Mouse (Mus musculus) lung, embryonic 16.5 days (tissue): ENCODE data around the gene Scamp1. TPM values are rescaled to one million over a fixed set of nuclear protein-coding genes. Genes with fewer than 3 reads are reported as not detected.

Source experiments
- ATAC-seq: fragments of 200-750 bp; cut with Nextera tagmentation; 2 replicates; pipeline ENCODE4 v1.8.0; 2017; ENCODE audit warnings: low read depth, mild to moderate bottlenecking, moderate library complexity
- H3K27ac ChIP-seq: fragments of 300-500 bp; sonication (generic); 2 replicates; pipeline ENCODE4 v1.5.1; 2014; ENCODE audit warnings: mild to moderate bottlenecking, control low read depth, low read length
- H3K27me3 ChIP-seq: fragments of 300-500 bp; sonication (generic); 2 replicates; pipeline ENCODE4 v1.6.1; 2014; ENCODE audit warnings: low read depth, low read length, mixed read lengths; ENCODE audit not compliant: control insufficient read depth, insufficient read depth
- H3K36me3 ChIP-seq: fragments of 300-500 bp; sonication (generic); 2 replicates; pipeline ENCODE4 v1.6.1; 2014; ENCODE audit warnings: low read length; ENCODE audit not compliant: control insufficient read depth, insufficient read depth
- H3K4me1 ChIP-seq: fragments of 300-500 bp; sonication (generic); replicated peaks from 2 replicates; pipeline ENCODE4 v1.6.1; 2014; ENCODE audit warnings: low read length, mixed read lengths; ENCODE audit not compliant: control insufficient read depth, insufficient read depth
- H3K4me2 ChIP-seq: fragments of 300-500 bp; sonication (generic); 2 replicates; pipeline ENCODE4 v1.6.1; 2014; ENCODE audit warnings: low read depth, low read length, control low read depth
- H3K4me3 ChIP-seq: fragments of 300-500 bp; sonication (generic); 2 replicates; pipeline ENCODE4 v1.5.1; 2014; ENCODE audit warnings: mild to moderate bottlenecking, low read length, control low read depth
- H3K9ac ChIP-seq: fragments of 300-500 bp; sonication (generic); 2 replicates; pipeline ENCODE4 v1.6.1; 2014; ENCODE audit warnings: low read length, control low read depth
- H3K9me3 ChIP-seq: fragments of 300-500 bp; sonication (generic); 2 replicates; pipeline ENCODE4 v1.6.1; 2016; ENCODE audit warnings: low read length; ENCODE audit not compliant: control insufficient read depth
- WGBS: fragments of 180-500 bp; shearing (Covaris S2); extraction: QIAGEN DNeasy Blood & Tissue Kit; methylation state at CpG from one replicate; pipeline ENCODE4 v1.1.7; 2014; 5-methylcytosine and 5-hydroxymethylcytosine counted together
- polyA plus RNA-seq: library from polyadenylated mRNA; unstranded; fragments of >200 nt; fragmentation: Nextera tagmentation; extraction: Ambion mirVana; gene quantifications from 2 replicates; pipeline ENCODE4 v1.2.1, GENCODE M21; 2015

Gene Scamp1
- polyA plus RNA-seq, 1 experiment from 2014 or later: 33.0 TPM

DNA sequence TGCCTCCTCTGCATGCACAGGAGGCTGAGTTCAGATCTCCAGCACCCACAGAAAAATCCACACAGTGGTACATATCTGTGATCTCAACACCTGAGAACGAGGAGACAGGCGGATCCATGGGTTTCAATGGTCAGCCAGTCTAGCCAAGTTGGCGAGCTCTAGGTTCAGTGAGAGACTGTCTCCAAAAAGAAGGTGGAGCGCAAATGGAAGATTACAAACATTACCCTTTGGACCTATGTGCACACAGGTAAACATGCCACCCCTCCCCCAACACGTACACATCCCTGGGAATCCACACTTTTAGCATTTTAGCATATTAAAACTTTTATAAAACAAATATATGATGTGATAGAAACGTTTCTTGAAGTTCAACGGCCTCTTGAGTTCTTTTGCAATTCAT lies 21.9 kb upstream of the Scamp1 start:
- 77% methylated on average over 7 of the region's 7 CpGs for WGBS
- peaks cover 9% of the 10 kb centered on the region; the same call in 1 of the 2 replicates for H3K4me1 ChIP-seq
- no peak overlapping the region for H3K27ac ChIP-seq
- no peaks in the 10 kb centered on the region for H3K36me3 ChIP-seq
- no peak overlapping the region for H3K9ac ChIP-seq
- H3K4me2 ChIP-seq: no peak overlapping the region
- H3K9me3 ChIP-seq: no peaks in the 10 kb centered on the region
- no peaks in the 10 kb centered on the region for H3K27me3 ChIP-seq
- no peak overlapping the region for H3K4me3 ChIP-seq
- no peak for ATAC-seq

DNA sequence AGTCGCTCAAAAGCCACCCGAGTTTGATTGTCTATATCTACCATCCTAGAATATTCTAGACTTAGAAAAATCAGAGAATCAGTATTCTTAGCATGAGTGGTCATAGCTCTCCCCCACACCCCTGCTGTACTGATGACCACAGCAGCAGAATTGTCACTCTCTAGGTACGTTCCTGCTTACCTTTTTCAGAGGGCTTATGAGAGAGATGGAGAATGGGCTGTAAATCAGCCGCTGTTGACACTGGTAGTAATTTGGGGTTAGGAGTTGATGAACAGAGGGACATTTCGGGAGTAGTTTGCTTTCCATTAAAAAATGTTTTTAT lies 21.3 kb upstream of the Scamp1 start:
- Histone ChIP-seq H3K9ac (peak overlapping the region; percentile 54), H3K4me1 (peaks cover 9% of the 10 kb centered on the region; the same call in 1 of the 2 replicates), H3K27me3 (no peaks in the 10 kb centered on the region), H3K4me3 (peak overlapping the region; percentile 28), H3K9me3 (no peaks in the 10 kb centered on the region), H3K4me2 (peak overlapping the region; percentile 57), H3K36me3 (no peaks in the 10 kb centered on the region), H3K27ac (no peak overlapping the region)
- 24% methylated on average over 5 of the region's 5 CpGs for WGBS
- ATAC-seq: peak; percentile 40

DNA sequence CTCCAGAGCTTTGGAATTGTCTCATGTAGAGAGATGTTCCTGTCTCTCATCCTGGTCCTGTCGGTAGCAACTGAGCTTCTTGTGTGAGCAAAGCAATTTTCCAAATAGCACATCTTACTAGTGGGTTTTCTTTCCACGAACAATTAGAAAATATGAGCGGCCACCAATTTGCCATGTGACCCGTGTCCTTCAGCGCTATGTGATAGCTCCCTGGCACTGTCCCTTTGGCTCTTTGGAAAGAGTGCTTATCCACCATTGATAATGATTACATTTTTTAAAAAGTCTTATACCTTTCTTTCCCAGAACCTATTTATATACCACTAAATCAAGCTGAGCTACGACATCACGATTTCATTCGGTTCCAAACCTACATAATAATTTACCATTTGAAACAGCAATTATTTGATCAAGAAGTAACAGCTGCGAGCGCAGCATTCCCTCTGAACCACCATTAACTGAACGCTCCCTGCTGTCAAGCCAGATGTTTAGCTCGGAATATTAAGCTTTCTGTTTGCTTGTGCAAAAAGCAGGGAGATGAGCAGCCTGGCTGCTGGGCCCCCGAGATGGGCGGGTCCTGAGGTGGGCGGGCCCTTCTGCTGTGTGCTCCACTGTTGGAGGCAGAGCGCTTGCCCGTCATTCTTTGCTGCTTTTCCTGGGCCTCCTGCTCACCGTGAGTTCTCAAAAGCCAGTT lies 20.8 kb upstream of the Scamp1 start:
- Histone ChIP-seq H3K36me3 (no peaks in the 10 kb centered on the region), H3K4me2 (peak overlapping the region; percentile 57), H3K27ac (no peak overlapping the region), H3K4me1 (peaks cover 9% of the 10 kb centered on the region; the same call in 1 of the 2 replicates), H3K4me3 (peak overlapping the region; percentile 28), H3K27me3 (no peaks in the 10 kb centered on the region), H3K9ac (peak overlapping the region; percentile 54), H3K9me3 (no peaks in the 10 kb centered on the region)
- 35% methylated on average over 18 of the region's 18 CpGs for WGBS
- peak; percentile 96 for ATAC-seq

DNA sequence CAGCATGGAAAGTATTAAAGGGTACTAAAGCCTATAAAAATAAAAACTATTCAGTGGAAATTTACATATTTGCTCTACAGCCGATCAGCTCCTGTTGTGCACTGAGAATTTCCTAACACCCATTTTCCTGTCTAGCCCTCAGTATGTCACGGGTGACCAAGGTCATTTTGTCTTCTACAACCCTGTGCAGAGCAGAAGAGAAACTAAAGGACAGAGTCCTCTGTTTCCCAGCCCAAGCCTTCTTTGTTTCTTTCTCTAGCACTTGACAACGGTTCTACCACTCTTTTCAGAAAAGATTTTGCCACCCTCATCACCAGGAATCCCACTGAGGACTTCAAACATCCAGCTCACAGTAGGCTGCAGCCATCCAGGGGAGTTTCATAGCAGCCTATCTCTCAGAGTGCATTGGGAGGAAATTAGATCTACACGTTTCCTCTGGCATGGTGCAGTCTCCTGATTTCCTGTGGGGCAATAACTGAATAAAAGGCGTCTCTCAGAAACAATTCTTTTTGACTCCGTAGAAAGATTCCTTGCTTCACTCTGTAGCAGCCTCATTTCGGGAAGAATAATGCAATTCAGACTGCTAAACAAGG lies 15.4 kb upstream of the Scamp1 start:
- 45% methylated on average over 7 of the region's 7 CpGs for WGBS
- H3K4me1 ChIP-seq: no peaks in the 10 kb centered on the region; the same call in 1 of the 2 replicates

DNA sequence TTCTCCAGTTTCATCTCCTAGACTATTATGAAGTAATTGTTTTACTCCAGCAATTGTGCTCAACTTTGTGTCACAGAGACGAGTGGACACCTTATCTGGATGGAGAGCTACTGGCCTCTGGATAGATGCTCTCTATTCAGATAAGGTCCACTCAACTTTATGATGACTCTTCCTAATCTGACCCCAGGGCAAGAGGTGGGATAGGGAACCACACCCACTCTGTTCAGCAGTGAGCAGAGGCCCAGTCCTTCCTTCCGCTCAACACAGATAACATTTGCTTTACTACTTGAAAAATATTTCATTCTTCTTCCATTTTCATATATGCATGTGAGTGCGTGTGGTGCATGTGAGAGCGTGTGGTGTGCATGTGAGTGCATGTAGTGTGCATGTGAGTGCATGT lies 14.6 kb upstream of the Scamp1 start:
- H3K36me3 ChIP-seq: no peaks in the 10 kb centered on the region
- no peaks in the 10 kb centered on the region for H3K4me1 ChIP-seq
- no peak for ATAC-seq
- WGBS: 79% methylated on average over 4 of the region's 4 CpGs
- no peak overlapping the region for H3K27ac ChIP-seq
- no peak overlapping the region for H3K4me2 ChIP-seq
- no peak overlapping the region for H3K4me3 ChIP-seq
- H3K9me3 ChIP-seq: no peaks in the 10 kb centered on the region
- H3K27me3 ChIP-seq: no peaks in the 10 kb centered on the region
- no peak overlapping the region for H3K9ac ChIP-seq

More for the DNA sequence above, 15.4 kb upstream of the Scamp1 start:
- H3K4me3 ChIP-seq: no peak overlapping the region
- H3K36me3 ChIP-seq: no peaks in the 10 kb centered on the region
- no peak overlapping the region for H3K4me2 ChIP-seq
- ATAC-seq: no peak
- H3K27me3 ChIP-seq: no peaks in the 10 kb centered on the region
- no peaks in the 10 kb centered on the region for H3K9me3 ChIP-seq
- H3K9ac ChIP-seq: no peak overlapping the region
- H3K27ac ChIP-seq: no peak overlapping the region

DNA sequence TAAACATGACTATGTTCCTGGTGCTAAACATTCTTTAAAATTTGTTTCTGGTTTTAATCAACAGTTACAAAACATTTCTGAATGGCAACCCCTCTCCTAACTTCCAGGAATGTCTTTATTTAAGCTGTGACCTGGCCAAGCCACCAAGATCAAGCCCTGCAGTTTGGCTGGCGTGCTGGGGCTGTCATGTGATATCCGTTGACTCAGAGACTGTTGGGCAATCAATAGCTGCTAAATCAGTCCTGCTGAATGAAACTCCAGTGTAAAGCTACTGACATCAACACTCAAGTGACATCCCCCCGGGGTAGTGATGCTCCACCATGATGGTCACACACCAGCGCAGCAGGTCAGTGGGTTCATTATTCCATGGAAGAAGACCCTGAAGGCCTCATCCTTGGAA lies 12.7 kb upstream of the Scamp1 start:
- no peak overlapping the region for H3K9ac ChIP-seq
- no peak overlapping the region for H3K4me2 ChIP-seq
- no peaks in the 10 kb centered on the region for H3K4me1 ChIP-seq
- WGBS: 72% methylated on average over 4 of the region's 4 CpGs
- no peaks in the 10 kb centered on the region; the same call in 1 of the 2 replicates for H3K27me3 ChIP-seq
- H3K27ac ChIP-seq: no peak overlapping the region
- no peak for ATAC-seq
- no peak overlapping the region for H3K4me3 ChIP-seq
- H3K36me3 ChIP-seq: no peaks in the 10 kb centered on the region
- no peaks in the 10 kb centered on the region for H3K9me3 ChIP-seq

DNA sequence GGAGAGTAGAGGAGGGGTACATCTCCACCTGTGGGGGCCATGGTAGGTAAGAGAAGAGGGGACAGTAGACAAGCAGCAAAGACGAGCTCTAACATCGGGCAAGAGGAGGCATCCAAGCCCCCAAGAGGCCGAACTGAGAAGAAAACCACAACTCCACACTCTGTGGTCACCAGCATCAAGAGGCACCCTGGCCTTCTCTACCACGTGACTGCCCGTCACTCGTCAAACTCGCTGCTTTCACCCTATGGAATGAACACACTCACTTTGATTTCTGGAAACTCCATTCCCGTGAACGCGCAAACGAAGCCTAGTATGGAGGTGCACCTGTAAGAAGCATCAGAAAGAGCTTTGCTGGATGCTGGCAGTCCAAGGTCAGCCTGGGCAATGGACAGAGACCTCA lies 10.7 kb upstream of the Scamp1 start:
- Histone ChIP-seq H3K9me3 (no peaks in the 10 kb centered on the region), H3K4me3 (no peak overlapping the region), H3K4me2 (no peak overlapping the region), H3K4me1 (no peaks in the 10 kb centered on the region), H3K27ac (no peak overlapping the region), H3K9ac (no peak overlapping the region), H3K27me3 (no peaks in the 10 kb centered on the region; the same call in 1 of the 2 replicates), H3K36me3 (no peaks in the 10 kb centered on the region)
- ATAC-seq: no peak
- 76% methylated on average over 11 of the region's 11 CpGs for WGBS

DNA sequence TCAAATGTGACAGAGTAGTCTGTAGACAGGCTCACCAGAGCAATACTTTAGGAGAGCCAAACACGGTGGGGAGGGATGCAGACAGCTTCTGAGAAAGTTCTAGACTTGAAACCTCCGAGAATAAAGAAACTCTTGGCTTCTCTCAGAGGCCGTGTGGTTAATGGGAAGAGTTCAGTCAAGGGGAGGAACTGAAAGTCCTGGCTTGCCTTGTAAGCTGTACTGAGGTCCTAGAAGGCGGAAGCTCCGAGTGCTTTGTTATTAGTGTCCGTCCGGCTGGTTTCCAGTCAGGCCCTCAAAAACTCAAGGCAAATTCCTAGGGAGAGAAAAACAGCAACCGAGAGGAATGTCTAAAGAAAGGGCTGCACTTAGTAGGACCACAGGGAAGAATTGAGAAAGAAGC lies 10.3 kb upstream of the Scamp1 start:
- H3K4me2 ChIP-seq: no peak overlapping the region
- H3K27ac ChIP-seq: no peak overlapping the region
- H3K9me3 ChIP-seq: no peaks in the 10 kb centered on the region
- no peaks in the 10 kb centered on the region; the same call in 1 of the 2 replicates for H3K27me3 ChIP-seq
- 74% methylated on average over 8 of the region's 8 CpGs for WGBS
- no peaks in the 10 kb centered on the region for H3K36me3 ChIP-seq
- no peak for ATAC-seq
- H3K9ac ChIP-seq: no peak overlapping the region
- no peaks in the 10 kb centered on the region for H3K4me1 ChIP-seq
- H3K4me3 ChIP-seq: no peak overlapping the region

DNA sequence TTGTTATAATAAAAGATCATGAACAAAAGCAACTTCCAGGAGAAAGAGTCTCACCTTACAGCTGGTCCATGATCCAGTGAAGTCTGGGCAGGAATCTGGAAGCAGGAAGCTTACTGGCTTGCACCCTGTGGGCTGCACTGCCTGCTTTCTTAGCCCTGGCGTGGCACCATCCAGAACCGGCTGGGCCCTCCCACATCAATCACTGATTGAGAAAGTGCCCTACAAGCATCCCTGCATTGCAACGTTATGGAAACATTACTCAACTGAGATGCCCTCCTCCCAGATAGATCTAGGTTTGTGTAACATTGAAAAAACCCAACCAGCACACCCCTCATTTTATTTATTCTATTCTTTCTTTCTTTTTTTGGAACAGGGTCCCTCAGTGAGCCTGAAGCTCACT lies 9.2 kb upstream of the Scamp1 start:
- no peak for ATAC-seq
- no peaks in the 10 kb centered on the region for H3K36me3 ChIP-seq
- H3K4me2 ChIP-seq: no peak overlapping the region
- H3K4me3 ChIP-seq: no peak overlapping the region
- H3K9ac ChIP-seq: no peak overlapping the region
- H3K4me1 ChIP-seq: no peaks in the 10 kb centered on the region
- no peaks in the 10 kb centered on the region for H3K9me3 ChIP-seq
- H3K27ac ChIP-seq: no peak overlapping the region
- no peaks in the 10 kb centered on the region; the same call in 1 of the 2 replicates for H3K27me3 ChIP-seq
- WGBS: 50% methylated on average over 3 of the region's 3 CpGs
